In the genomic region with DNA sequence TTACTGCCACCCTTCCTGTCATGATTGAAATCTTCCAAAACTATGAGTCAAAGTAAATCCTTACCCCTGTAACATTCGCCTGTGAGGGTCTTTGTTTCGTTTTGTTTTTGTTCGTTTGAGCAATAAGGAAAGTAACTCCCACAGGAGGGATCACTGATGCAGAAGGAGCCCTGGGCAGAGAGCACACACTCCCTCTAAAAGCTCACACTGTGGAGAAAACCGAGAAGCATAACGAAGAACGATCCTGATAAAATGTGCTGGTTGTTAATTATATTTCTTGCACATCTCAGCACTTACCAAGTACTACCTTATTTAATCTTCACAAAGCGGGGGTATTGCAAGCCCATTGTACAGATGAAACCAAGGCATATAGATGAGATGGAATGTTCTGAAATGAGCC, we compare ENCODE assay signal across 34 mouse cellular contexts.
"Had no signal": no experiment of that assay in that cellular context is flagged by ENCODE, and none has a peak within 500 bp of the region (broad histone marks: within the 10 kb centered on the region; RNA-seq: fewer than 3 reads in every experiment).

No protein-coding gene starts in this region.

- H3K4me1 ChIP-seq: heart, embryonic 12.5 days; heart, embryonic 15.5 days; hindbrain, embryonic 10.5 days; hindbrain, embryonic 12.5 days; hindbrain, embryonic 13.5 days; hindbrain, embryonic 15.5 days; intestine, embryonic 15.5 days had no signal

- H3K9me3 ChIP-seq: heart, embryonic 10.5 days; heart, embryonic 12.5 days; heart, embryonic 13.5 days; heart, embryonic 15.5 days; hindbrain, embryonic 10.5 days; hindbrain, embryonic 12.5 days; hindbrain, embryonic 13.5 days; hindbrain, embryonic 15.5 days; intestine, embryonic 15.5 days had no signal

- ATAC-seq: hindbrain, embryonic 16.5 days; hindbrain, postnatal 0 days; inflammation-experienced regulatory T-cells, adult 6 months; intestine, embryonic 15.5 days; intestine, embryonic 16.5 days; intestine, postnatal 0 days had no signal

- H3K4me3 ChIP-seq: heart, adult 2 months; heart, embryonic 10.5 days; heart, embryonic 12.5 days; heart, embryonic 13.5 days; heart, embryonic 15.5 days; hindbrain, embryonic 10.5 days; hindbrain, embryonic 12.5 days; hindbrain, embryonic 13.5 days; hindbrain, embryonic 15.5 days; intestine, embryonic 15.5 days; layer of hippocampus, adult 2 months; left cerebral cortex, adult 2 months had no signal

- H3K4me2 ChIP-seq: heart, embryonic 11.5 days; heart, embryonic 12.5 days; heart, embryonic 13.5 days; heart, embryonic 15.5 days; hindbrain, embryonic 12.5 days; hindbrain, embryonic 13.5 days; hindbrain, embryonic 14.5 days; hindbrain, embryonic 15.5 days; intestine, embryonic 15.5 days had no signal

- H3K9ac ChIP-seq: heart, embryonic 12.5 days; heart, embryonic 13.5 days; heart, embryonic 15.5 days; hindbrain, embryonic 12.5 days; hindbrain, embryonic 13.5 days; hindbrain, embryonic 14.5 days; hindbrain, embryonic 15.5 days; intestine, embryonic 15.5 days had no signal

- DNase-seq: heart, adult 18-20 months; heart, adult 2 months; heart, postnatal 10 days; heart, postnatal 14 days; heart, postnatal 36 days; heart, postnatal 4 days; kidney, adult 11 months; kidney, adult 18-20 months; kidney, adult 2 months; kidney, adult 9 months; kidney, postnatal 10 days; kidney, postnatal 14 days; kidney, postnatal 25 days; kidney, postnatal 36 days; layer of hippocampus, adult 9-11 months; layer of hippocampus, postnatal 36 days had no signal

- H3K36me3 ChIP-seq: heart, embryonic 10.5 days; heart, embryonic 12.5 days; heart, embryonic 13.5 days; heart, embryonic 15.5 days; hindbrain, embryonic 10.5 days; hindbrain, embryonic 12.5 days; hindbrain, embryonic 13.5 days; hindbrain, embryonic 15.5 days; intestine, embryonic 15.5 days had no signal

- H3K27me3 ChIP-seq: heart, embryonic 15.5 days; hindbrain, embryonic 12.5 days; hindbrain, embryonic 13.5 days; hindbrain, embryonic 15.5 days; intestine, embryonic 15.5 days had no signal

- H3K27ac ChIP-seq: heart, adult 2 months; heart, embryonic 10.5 days; heart, embryonic 13.5 days; heart, embryonic 15.5 days; hindbrain, embryonic 10.5 days; hindbrain, embryonic 12.5 days; hindbrain, embryonic 13.5 days; hindbrain, embryonic 14.5 days; hindbrain, embryonic 15.5 days; hindbrain, postnatal 0 days; intestine, embryonic 15.5 days; layer of hippocampus, adult 2 months; left cerebral cortex, adult 2 months had no signal
